Mouse (Mus musculus) gastrocnemius, adult 18-20 months (tissue): ENCODE measurements around the gene Grin1. TPM values are rescaled to one million over a fixed set of nuclear protein-coding genes. Genes with fewer than 3 reads are reported as not detected.

ENCODE experiments used
- DNase-seq: peaks from one replicate; pipeline ENCODE4 v3.0.0; 2021; ENCODE audit warnings: low spot score
- total RNA-seq, 2 experiments: library from RNA; stranded (reverse); gene quantifications; 2 replicates each; pipeline ENCODE4 v1.2.3; 2021

The Grin1 gene
- total RNA-seq, 2 experiments from 2014 or later = not detected

- DNase-seq = no peak
Observed at GRCm38 (mm10) chr2:25318119-25318966, 644 bp downstream of the Grin1 start.

GRCm38 (mm10) chr2:25311491-25311891, 7.5 kb downstream of the Grin1 start:
- no peak for DNase-seq

- no peak for DNase-seq
Observed at GRCm38 (mm10) chr2:25310969-25311368, 8.0 kb downstream of the Grin1 start.

GRCm38 (mm10) chr2:25310180-25310579, 8.8 kb downstream of the Grin1 start:
- DNase-seq = no peak

- DNase-seq = no peak
Observed at GRCm38 (mm10) chr2:25305587-25306359, 13.2 kb downstream of the Grin1 start.

GRCm38 (mm10) chr2:25304657-25305541, 14.1 kb downstream of the Grin1 start:
- no peak for DNase-seq

GRCm38 (mm10) chr2:25303931-25304656, 14.9 kb downstream of the Grin1 start:
- no peak for DNase-seq

- DNase-seq = no peak
Observed at GRCm38 (mm10) chr2:25303452-25303851, 15.5 kb downstream of the Grin1 start.

GRCm38 (mm10) chr2:25298046-25298445, 20.9 kb downstream of the Grin1 start:
- DNase-seq = no peak

- no peak for DNase-seq
Observed at GRCm38 (mm10) chr2:25297093-25297492, 21.9 kb downstream of the Grin1 start.

- no peak for DNase-seq
Observed at GRCm38 (mm10) chr2:25293706-25294105, 25.3 kb downstream of the Grin1 start.

- DNase-seq = peak; percentile 75
Observed at GRCm38 (mm10) chr2:25292856-25293255, 26.1 kb downstream of the Grin1 start.

GRCm38 (mm10) chr2:25292054-25292544, 26.9 kb downstream of the Grin1 start:
- DNase-seq = peak; percentile 28

GRCm38 (mm10) chr2:25291184-25292053, 27.6 kb downstream of the Grin1 start:
- DNase-seq = no peak

- DNase-seq = no peak
Observed at GRCm38 (mm10) chr2:25290816-25291130, 28.2 kb downstream of the Grin1 start.

GRCm38 (mm10) chr2:25290101-25290815, 28.7 kb downstream of the Grin1 start:
- no peak for DNase-seq

GRCm38 (mm10) chr2:25289651-25290050, 29.3 kb downstream of the Grin1 start, which contains the start of gene Lrrc26:
Gene Lrrc26 (plus strand): TSS chr2:25289915.
- DNase-seq = peak; percentile 43

- DNase-seq = no peak
Observed at GRCm38 (mm10) chr2:25288734-25289345, 30.1 kb downstream of the Grin1 start.
